Mouse (Mus musculus): Measurements from ENCODE around the gene Naa40. TPM values are rescaled to one million over a fixed set of nuclear protein-coding genes. Genes with fewer than 3 reads are reported as not detected.
A peak's percentile ranks its signal among the peaks of the same experiment; 100 is the strongest.

The Naa40 gene
- polyA plus RNA-seq, 1 experiment from 2014 or later, result 44.8 TPM

DNA sequence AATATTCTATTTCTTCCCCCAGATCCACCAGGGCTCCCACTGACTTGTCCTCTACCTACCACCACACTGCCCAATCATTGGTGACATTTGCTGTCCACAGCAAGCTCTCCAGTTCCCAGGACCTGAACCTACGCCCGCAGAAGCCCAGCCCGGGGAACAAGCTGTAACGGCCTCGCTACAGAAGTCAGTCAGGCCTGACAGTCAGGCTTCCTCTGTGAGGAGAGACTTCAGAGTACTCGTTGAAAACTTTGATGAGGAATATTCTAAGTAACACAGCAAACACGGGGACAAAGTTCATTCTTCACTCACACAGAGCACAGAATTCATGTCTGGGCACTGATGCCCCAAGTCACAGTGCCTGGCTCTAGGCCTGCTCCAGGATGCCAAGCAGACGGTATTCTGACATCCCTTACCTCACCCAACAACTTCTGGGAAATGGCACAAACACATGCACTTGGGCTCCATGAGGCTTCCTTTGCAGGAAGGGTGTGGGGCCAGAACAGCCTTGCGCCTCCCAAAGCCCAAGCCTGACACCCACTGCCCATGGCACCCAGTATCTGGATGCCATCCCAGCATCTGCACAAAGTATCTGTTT is 15.8 kb downstream of the Naa40 start:
- Histone ChIP-seq H3K36me3 (peaks cover 51% of the 10 kb centered on the region), H3K4me2 (no peak overlapping the region), H3K4me3 (no peak overlapping the region), H3K9me3 (replicated peaks) (no peaks in the 10 kb centered on the region), H3K27ac (no peak overlapping the region), H3K27me3 (replicated peaks) (no peaks in the 10 kb centered on the region), H3K4me1 (no peaks in the 10 kb centered on the region), H3K9ac (no peak overlapping the region)
- ATAC-seq, result no peak
- WGBS (ENCODE audit: insufficient replicate concordance), result 81% methylated on average over 9 of the region's 9 CpGs

DNA sequence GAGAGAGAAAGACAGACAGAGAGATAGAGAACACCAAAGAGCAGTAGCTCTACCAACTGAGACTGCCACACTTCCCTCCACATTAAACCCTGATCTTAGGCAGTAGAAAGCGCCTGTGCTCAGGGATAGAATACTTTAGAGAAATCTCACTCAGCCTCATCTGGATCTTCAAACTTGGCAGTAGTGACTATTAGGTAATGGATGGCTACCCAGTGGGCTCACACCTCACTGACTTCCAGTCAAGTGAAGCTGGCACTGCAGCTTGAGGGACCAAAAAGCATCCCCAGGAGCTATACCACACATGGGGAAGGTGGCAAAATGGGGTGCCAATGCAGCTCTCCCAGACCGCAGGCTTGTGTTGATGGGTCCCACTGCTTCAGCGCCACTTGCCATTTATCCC is 16.7 kb downstream of the Naa40 start:
- WGBS (ENCODE audit: insufficient replicate concordance), result 76% methylated on average over 3 of the region's 3 CpGs
- H3K4me2 ChIP-seq, result no peak overlapping the region
- no peak overlapping the region for H3K27ac ChIP-seq
- no peak overlapping the region for H3K9ac ChIP-seq
- H3K4me3 ChIP-seq, result no peak overlapping the region
- no peak for ATAC-seq
- no peaks in the 10 kb centered on the region for H3K4me1 ChIP-seq
- H3K9me3 ChIP-seq (replicated peaks), result no peaks in the 10 kb centered on the region
- no peaks in the 10 kb centered on the region for H3K27me3 ChIP-seq (replicated peaks)
- peaks cover 42% of the 10 kb centered on the region for H3K36me3 ChIP-seq

DNA sequence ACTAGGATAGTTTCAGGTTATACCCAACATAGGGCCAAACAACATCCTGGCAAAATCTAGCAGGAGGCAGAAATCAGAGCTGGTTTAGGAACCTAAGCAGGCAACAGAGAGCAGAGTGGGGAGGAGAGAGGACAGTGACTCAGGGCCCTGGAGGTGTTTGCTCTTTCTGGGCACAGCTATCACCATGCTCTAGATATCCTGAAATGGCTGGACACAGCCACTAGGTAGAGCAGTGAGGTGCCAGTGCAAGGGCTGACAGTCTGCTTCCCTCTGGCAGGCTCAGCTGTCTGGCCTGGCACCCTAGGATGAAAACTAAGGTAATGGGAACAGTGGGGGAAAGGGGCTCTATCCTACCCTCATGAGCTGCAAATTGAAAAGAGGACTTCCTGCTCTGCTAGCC is 17.5 kb downstream of the Naa40 start:
- Histone ChIP-seq H3K27ac (no peak overlapping the region), H3K36me3 (peaks cover 34% of the 10 kb centered on the region), H3K9me3 (replicated peaks) (no peaks in the 10 kb centered on the region), H3K27me3 (replicated peaks) (no peaks in the 10 kb centered on the region), H3K9ac (no peak overlapping the region), H3K4me2 (no peak overlapping the region), H3K4me3 (no peak overlapping the region), H3K4me1 (peaks cover 4% of the 10 kb centered on the region)
- no peak for ATAC-seq

DNA sequence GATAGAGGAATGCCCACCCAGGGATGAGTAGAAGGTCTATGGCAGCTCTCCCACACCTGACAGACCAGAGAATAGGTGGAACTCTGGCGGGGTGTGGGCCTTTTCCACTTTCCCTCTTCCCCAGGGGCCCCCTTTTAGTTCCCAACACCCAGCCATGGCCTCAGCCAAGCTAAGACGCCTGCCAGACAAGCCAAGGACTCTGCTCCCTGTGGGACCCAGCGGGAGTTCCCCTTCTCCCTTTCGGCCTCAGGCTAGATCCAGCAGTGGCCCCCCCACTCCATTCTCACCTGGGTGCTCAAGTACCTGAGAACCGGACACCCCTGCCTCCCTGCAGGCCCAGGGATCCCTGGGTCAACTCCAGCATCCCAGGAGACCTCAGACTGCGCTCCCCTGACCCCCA is 18.8 kb downstream of the Naa40 start:
- ATAC-seq, result no peak
- Histone ChIP-seq H3K27ac (no peak overlapping the region), H3K4me1 (peaks cover 11% of the 10 kb centered on the region), H3K4me3 (no peak overlapping the region), H3K9ac (no peak overlapping the region), H3K27me3 (replicated peaks) (no peaks in the 10 kb centered on the region), H3K4me2 (no peak overlapping the region), H3K9me3 (replicated peaks) (no peaks in the 10 kb centered on the region), H3K36me3 (peaks cover 22% of the 10 kb centered on the region)
- 72% methylated on average over 6 of the region's 6 CpGs for WGBS (ENCODE audit: insufficient replicate concordance)

GRCm38 (mm10) chr19:7218753-7219152 is 22.2 kb downstream of the Naa40 start:
- Histone ChIP-seq H3K27ac (no peak overlapping the region), H3K36me3 (peaks cover 27% of the 10 kb centered on the region), H3K27me3 (replicated peaks) (no peaks in the 10 kb centered on the region), H3K4me3 (no peak overlapping the region), H3K4me1 (peaks cover 40% of the 10 kb centered on the region), H3K4me2 (peak overlapping the region; percentile 83), H3K9ac (0 out of 2 replicates have a peak overlapping the region, but pooled peaks have one; percentile 93), H3K9me3 (replicated peaks) (no peaks in the 10 kb centered on the region)
- no peak for ATAC-seq
- 82% methylated on average over 5 of the region's 5 CpGs for WGBS (ENCODE audit: insufficient replicate concordance)

DNA sequence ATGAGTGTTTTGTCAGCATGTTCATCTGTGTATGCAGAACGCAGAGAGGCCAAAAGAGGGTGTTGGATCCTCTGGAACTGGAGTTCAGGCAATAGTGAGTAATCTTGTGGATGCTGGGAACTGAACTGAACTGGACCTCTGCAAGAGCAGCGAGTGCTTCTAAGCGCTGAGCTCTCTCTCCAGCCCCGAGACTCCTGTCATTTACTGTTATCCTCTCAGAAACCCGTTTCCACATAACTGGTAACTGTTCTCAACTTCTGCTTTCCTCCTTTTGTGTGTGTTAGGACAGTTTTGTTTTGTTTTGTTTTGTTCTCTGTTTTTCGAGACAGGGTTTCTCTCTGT is 23.1 kb downstream of the Naa40 start:
- no peaks in the 10 kb centered on the region for H3K27me3 ChIP-seq (replicated peaks)
- H3K4me3 ChIP-seq, result peak overlapping the region; percentile 98
- peaks cover 48% of the 10 kb centered on the region for H3K4me1 ChIP-seq
- no peaks in the 10 kb centered on the region for H3K9me3 ChIP-seq (replicated peaks)
- H3K27ac ChIP-seq, result peak overlapping the region; percentile 60; the same call in 1 of the 2 replicates
- peak overlapping the region; percentile 93 for H3K9ac ChIP-seq
- peaks cover 35% of the 10 kb centered on the region for H3K36me3 ChIP-seq
- peak overlapping the region; percentile 83 for H3K4me2 ChIP-seq
- 7% methylated on average over 6 of the region's 6 CpGs for WGBS (ENCODE audit: insufficient replicate concordance)
- ATAC-seq, result peak; percentile 31

- peak within 1 kb of the TSS; percentile 93 for H3K9ac ChIP-seq
- H3K4me1 ChIP-seq, result peaks cover 48% of the 10 kb centered on the region
- peak within 1 kb of the TSS; percentile 98 for H3K4me3 ChIP-seq
- peak; percentile 98 for ATAC-seq
- no peaks in the 10 kb centered on the region for H3K9me3 ChIP-seq (replicated peaks)
- H3K27ac ChIP-seq, result peak within 1 kb of the TSS; percentile 87
- peak within 1 kb of the TSS; percentile 83 for H3K4me2 ChIP-seq
- under 1% methylated on average over 49 of the region's 50 CpGs for WGBS (ENCODE audit: insufficient replicate concordance)
- H3K36me3 ChIP-seq, result peaks cover 40% of the 10 kb centered on the region
- H3K27me3 ChIP-seq (replicated peaks), result no peaks in the 10 kb centered on the region
Observed at GRCm38 (mm10) chr19:7217162-7217925, 23.6 kb downstream of the Naa40 start, which contains the start of gene Cox8a. TSS of gene Cox8a (minus strand) at chr19:7217616.

DNA sequence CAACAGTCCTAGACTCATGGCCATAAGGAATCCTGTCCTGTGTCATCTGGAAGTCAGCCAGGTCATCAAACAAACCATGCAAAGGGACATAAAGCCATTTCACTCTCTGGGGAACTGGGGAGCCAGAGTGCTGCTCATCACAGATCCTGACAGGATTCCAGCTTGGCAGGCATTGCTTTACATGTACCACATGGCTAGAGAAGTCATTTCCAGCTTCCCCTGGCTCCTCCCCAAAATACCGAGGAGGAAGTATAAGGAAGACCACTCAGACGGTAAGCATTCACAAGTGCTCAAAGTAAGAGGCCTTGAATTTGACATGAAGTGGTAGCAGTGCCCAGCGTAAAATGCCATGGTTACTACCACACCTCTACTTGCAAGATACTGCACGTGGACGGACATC is 26.5 kb downstream of the Naa40 start:
- H3K9ac ChIP-seq, result peak overlapping the region; percentile 7; the same call in 1 of the 2 replicates
- peaks cover 51% of the 10 kb centered on the region for H3K4me1 ChIP-seq
- H3K9me3 ChIP-seq (replicated peaks), result no peaks in the 10 kb centered on the region
- ATAC-seq, result no peak
- H3K27ac ChIP-seq, result no peak overlapping the region
- H3K4me2 ChIP-seq, result peak overlapping the region; percentile 83; the same call in 1 of the 2 replicates
- WGBS (ENCODE audit: insufficient replicate concordance), result 75% methylated on average over 5 of the region's 5 CpGs
- H3K27me3 ChIP-seq (replicated peaks), result no peaks in the 10 kb centered on the region
- H3K4me3 ChIP-seq, result no peak overlapping the region
- H3K36me3 ChIP-seq, result peaks cover 59% of the 10 kb centered on the region

- Histone ChIP-seq H3K9ac (no peak overlapping the region), H3K4me1 (peaks cover 42% of the 10 kb centered on the region), H3K4me2 (no peak overlapping the region), H3K9me3 (replicated peaks) (no peaks in the 10 kb centered on the region), H3K4me3 (no peak overlapping the region), H3K27ac (no peak overlapping the region), H3K27me3 (replicated peaks) (no peaks in the 10 kb centered on the region), H3K36me3 (peaks cover 61% of the 10 kb centered on the region)
- ATAC-seq, result no peak
- 85% methylated on average over 3 of the region's 3 CpGs for WGBS (ENCODE audit: insufficient replicate concordance)
Observed at GRCm38 (mm10) chr19:7213010-7213409, 28.0 kb downstream of the Naa40 start.

GRCm38 (mm10) chr19:7212216-7212615 is 28.8 kb downstream of the Naa40 start:
- no peak overlapping the region for H3K4me2 ChIP-seq
- H3K9me3 ChIP-seq (replicated peaks), result no peaks in the 10 kb centered on the region
- H3K4me1 ChIP-seq, result peaks cover 47% of the 10 kb centered on the region
- ATAC-seq, result no peak
- 70% methylated on average over 1 of the region's 1 CpGs for WGBS (ENCODE audit: insufficient replicate concordance)
- no peak overlapping the region for H3K4me3 ChIP-seq
- peaks cover 61% of the 10 kb centered on the region for H3K36me3 ChIP-seq
- no peak overlapping the region for H3K9ac ChIP-seq
- H3K27ac ChIP-seq, result no peak overlapping the region
- no peaks in the 10 kb centered on the region for H3K27me3 ChIP-seq (replicated peaks)

GRCm38 (mm10) chr19:7209907-7210646 is 30.9 kb downstream of the Naa40 start:
- no peak overlapping the region for H3K9ac ChIP-seq
- H3K9me3 ChIP-seq (replicated peaks), result no peaks in the 10 kb centered on the region
- no peak overlapping the region for H3K27ac ChIP-seq
- H3K4me3 ChIP-seq, result no peak overlapping the region
- no peaks in the 10 kb centered on the region for H3K27me3 ChIP-seq (replicated peaks)
- no peak for ATAC-seq
- H3K36me3 ChIP-seq, result peaks cover 47% of the 10 kb centered on the region
- peaks cover 44% of the 10 kb centered on the region for H3K4me1 ChIP-seq
- no peak overlapping the region for H3K4me2 ChIP-seq
- WGBS (ENCODE audit: insufficient replicate concordance), result 78% methylated on average over 7 of the region's 7 CpGs

Data from liver, embryonic 12.5 days (tissue).